Mouse (Mus musculus) heart, postnatal 25 days (tissue): ENCODE measurements around the gene Prpf3. TPM values are rescaled to one million over a fixed set of nuclear protein-coding genes. Genes with fewer than 3 reads are reported as not detected.
"Not testable (repeated sequence)": the region's sequence is repeated elsewhere in the genome, so short reads cannot be mapped to it uniquely, and the experiment has no call there.

Source experiments
- DNase-seq: peaks from one replicate; pipeline ENCODE4 v3.0.0; 2022; ENCODE audit warnings: low spot score
- intact Hi-C: fragments of 180-260 bp; cut with DNase I; formaldehyde crosslinking; loops from one replicate; pipeline ENCODE4 v1.15.1; 2025
- total RNA-seq, 2 experiments: library from RNA; stranded (reverse); gene quantifications; 2 replicates each; pipeline ENCODE4 v1.2.3; 2021

Prpf3 gene
- total RNA-seq, 2 experiments from 2014 or later: 21.1 to 23.1 TPM

DNA sequence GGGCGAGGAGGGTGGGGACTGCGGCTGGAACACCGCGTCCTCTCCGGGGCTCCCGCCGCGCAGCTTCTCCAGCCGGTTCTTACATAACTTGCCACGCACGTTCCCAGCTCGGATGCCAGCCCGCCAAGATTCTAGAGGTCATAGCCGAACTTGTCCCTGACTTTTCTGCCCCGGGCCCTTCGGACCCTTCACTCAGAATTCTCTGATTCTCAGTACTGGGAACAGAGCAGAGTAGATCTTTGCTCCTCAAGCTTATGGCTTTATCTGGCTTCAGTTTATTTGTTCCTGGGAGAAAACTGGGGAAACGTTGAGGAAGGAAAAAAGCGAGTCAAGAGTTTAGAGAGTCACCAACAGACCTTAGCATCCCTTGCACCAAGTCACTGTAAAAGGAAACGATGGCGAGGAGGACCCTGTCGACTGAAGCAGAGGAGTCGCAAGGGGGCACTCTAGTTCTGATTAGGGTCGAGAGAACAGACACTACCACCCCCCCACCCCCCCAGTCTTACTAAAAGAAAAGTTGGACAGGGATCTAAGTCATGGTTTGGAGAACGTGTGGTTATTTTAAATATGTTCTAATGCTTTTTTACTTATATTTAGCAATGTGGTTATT, 27.2 kb upstream of the Prpf3 start:
- intact Hi-C loops: loop anchor here (1.0 to 10.0 kb wide), 2 partner anchors 23 to 172 kb away; partner anchors contain the start of gene Vps45
- peak; percentile 45 for DNase-seq

DNA sequence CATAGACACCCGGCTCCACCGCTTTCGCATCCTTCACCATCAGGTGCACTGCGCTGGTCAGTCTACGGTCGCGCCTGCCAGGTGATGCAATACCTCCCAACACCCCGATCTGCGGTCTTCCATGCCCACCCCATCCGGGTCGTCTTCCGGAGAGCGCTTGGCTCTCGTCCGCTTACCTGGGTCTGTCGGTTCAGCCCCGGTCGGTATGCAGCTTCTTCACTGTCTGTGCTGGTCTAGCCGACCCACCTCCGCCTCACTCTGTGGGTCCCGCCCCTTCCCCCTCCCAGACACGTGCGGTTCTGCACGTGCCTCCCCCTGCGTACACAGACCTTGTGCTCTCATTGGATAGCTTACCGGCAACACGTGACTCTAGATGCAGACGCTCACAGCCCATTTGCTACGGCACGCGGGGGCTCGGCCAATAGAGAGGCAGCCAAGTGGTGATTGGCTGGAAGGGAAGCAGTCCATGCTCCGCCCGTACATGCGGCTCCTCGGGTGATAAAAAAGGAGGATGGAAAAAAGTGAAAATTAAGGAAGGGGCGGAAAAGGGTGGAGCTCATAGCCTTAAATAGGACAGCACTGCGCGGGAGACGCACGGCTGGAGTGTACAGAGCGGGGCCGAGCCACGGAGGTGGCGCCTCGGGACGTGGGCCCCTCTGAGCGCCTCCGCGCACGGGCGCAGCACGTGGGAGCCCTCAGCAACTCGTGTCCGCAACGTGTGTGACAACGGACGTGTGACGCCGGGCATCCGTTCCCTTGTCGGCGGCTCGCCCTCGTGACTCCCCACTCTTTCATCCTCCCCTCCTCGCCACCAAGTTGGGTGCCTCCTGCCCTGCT, 26.5 kb upstream of the Prpf3 start, which contains the start of gene Ciart:
Gene Ciart, minus strand, starts transcription at position 273 of the 837 bp plus-strand sequence.
- DNase-seq: peak; percentile 96
- intact Hi-C loops: loop anchor here (10.0 kb wide), 1 partner anchor 173 kb away; the partner anchor contains the start of gene Vps45

DNA sequence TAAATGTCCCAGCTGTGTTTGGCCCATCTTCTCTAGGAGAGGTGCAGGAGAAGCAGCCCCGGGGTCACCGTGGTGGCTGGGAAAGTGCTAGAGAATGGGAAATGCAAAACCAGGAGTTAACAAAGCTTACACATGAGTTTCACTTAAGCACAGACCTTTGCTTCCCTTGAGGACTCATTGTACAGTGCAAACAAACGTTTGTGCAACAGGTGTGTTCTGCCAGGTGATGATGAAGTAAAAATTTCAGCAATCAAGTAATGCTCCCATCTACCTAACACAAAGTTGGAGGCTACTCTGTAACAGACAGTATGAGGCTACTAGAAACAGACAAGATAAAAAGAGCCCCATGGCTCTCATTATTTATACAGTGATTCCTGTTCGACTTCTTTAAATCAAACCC, 23.4 kb upstream of the Prpf3 start:
- no peak for DNase-seq
- intact Hi-C loops: no loop called here

DNA sequence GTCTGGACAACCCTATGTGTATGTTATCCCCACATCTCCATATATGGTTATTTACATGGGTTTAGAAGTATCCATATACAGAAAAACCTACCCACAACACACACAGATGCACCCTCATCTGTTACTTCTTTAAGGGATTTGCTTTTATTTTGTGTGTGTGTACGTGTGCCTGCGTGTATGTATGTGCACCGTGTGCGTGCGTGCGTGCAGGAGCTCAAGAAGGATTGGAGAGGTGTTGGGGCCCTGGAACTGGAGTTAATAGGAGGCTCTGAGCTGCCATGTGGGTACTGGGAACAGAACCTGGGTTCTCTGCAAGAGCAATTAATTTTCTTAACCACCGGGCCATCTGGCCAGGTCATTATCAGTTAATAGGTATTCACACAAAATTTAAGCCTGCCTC, 16.4 kb upstream of the Prpf3 start:
- intact Hi-C loops: no loop called here
- no peak for DNase-seq

DNA sequence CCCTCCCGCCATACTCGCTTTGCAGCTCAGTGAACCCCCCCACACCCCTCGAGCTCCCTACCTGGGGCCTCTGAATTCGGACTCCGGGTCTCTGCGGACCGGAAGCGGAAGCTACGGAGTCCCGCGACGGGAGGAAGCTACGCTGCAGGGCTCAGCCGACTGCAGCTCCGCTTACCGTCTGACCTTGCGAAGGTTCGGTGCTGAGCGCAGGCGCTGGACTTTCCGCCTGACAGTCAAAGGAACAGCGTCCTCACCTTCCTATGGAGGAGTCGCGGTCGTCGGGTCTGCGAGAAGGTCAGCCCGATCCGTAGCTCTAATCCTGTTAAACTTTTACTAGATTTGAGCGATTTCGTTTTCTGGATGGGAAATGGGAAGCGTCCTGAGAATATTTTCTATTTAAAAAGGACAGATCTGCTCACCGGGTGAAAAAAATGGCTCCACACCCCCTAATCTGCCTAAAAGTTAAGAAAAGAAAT, 15.7 kb upstream of the Prpf3 start, which contains the start of gene Mrps21:
Gene Mrps21, minus strand, starts transcription at position 128 of the 476 bp plus-strand sequence.
- intact Hi-C loops: no loop called here
- peak; percentile 74 for DNase-seq

DNA sequence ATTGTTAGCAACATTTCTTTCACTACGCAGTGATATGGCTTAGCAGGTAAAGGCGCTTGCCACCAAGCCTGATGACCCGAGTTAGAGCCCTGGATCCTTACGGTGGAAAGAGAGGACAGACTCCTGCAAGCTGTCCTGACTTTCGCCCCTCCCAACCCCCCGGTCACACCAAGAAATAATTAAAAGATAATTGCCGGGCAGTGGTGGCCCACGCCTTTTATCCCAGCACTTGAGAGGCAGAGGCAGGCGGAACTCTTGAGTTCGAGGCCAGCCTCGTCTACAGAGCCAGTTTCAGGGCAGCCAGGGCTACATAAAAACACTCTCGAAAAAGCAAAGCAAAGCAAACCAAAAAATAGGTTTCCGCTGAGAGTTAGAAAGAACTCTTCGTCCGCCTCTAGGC, 15.3 kb upstream of the Prpf3 start:
- intact Hi-C loops: no loop called here
- no peak for DNase-seq

DNA sequence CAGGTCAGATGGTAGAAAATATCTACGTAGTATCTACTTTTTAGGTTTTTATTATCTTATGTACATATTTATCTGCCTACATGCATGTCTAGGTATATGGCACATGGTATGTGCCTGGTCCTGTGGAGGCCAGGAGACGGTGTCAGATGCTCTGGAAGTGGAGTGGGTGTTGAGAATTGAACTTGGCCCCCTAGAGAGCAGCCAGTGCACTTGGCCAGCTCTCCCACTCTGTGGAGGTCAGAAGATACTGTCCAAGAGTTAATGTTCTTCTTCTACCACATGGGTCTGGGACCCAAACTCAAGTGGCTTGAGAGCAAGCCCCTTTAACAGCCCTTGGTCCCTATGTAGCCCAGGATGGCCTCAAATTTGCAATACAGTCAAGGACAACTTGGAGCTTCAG, 11.7 kb upstream of the Prpf3 start:
- no peak for DNase-seq
- intact Hi-C loops: loop anchor here (5.0 kb wide), 1 partner anchor 90 kb away; no protein-coding TSS in a partner anchor

DNA sequence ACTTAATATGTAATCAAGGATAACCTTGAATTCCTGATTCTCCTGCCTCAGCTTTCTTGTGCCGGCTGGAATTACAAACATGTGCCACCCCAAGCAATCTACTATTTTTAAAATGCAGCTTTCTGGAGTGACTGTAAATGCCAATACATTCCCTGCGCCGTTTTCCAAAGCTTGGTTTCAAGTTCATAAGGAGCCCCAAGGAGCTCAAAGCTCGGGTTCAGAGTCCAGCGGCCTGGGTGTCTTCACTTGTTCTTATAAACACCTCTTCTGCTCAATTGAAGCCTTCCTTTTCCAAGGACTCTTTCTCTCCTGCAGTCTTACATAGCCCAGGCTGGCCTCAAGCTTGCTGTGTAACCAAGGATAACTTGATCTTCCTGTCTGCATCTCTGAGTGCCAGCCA, 10.4 kb upstream of the Prpf3 start:
- no peak for DNase-seq
- intact Hi-C loops: loop anchor here (5.0 kb wide), 1 partner anchor 91 kb away; no protein-coding TSS in a partner anchor

DNA sequence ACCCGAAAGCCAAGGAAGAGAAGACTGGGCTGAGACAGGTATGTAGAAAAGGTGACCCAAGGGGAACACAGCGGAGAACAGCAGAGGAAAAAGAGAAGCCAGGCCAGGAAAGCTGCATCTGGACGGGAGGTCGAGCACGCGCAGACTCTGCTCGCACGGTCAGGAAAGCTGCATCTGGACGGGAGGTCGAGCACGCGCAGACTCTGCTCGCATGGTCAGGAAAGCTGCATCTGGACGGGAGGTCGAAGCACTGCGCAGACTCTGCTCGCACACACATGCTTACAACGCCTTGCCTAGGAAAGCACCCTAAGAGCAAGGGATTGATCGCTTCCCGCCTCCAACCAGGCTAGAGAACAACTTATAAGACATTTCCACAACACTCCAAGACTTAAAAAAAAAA, 9.9 kb upstream of the Prpf3 start:
- no peak for DNase-seq
- intact Hi-C loops: loop anchor here (5.0 kb wide), 1 partner anchor 92 kb away; no protein-coding TSS in a partner anchor

DNA sequence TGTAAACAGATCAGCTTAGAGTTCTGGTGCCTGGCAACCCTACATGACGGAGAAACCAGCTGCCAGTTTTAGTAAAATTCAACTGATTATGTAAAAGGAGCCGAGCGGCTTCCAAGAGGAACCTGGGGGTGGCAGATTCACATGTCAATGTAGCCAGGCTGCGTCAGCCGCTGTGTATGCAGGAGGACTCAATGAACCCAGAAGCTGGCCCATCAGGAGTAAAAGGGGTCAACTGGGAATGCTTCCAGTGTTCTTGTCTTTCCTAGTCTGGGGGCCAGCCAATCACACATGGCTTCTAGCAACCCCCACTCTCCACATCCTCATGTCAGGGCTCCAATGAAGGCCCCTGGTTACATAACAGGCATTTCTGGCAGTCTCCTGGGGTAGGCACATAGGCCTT, 9.4 kb upstream of the Prpf3 start:
- intact Hi-C loops: loop anchor here (5.0 kb wide), 1 partner anchor 92 kb away; no protein-coding TSS in a partner anchor
- peak; percentile 24 for DNase-seq

DNA sequence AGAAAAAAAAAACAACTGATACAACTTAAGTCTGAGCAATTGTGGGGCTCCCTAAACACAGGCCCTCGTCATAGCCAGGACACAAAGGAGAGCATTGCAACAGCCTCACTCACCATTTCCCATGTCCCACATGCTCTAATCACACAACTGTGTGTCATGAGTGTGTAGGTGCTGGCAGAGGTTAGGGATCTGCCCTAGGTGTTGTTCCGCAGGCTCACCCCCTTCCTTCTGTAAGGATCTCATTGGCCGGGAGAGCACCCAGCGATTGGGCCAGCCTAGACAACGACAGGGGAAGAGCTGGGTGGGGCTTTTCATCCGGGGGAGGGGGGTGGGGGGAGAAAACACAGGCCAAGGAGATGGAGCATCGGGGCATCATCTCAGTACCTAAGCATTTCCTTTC, 7.9 kb upstream of the Prpf3 start:
- intact Hi-C loops: no loop called here
- DNase-seq: no peak

DNA sequence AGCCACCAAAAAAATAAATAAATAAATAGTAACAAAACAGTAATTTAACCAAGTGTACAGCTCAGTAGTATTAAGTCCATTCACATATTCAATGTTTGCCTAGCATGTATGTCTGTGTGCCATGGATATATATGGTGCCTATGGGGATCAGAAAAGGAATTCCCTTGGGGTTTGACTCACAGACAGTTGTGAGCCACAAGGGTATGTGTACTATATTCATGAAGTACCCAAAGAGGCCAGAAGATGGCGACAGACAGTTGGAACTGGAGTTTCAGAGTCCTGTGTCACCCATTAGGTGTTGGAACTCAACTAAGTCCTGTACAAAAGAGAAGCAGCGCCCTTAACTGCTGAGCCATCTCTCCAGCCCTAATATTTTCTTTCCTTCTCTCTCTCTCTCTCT, 6.1 kb upstream of the Prpf3 start:
- DNase-seq: peak; percentile 26
- intact Hi-C loops: loop anchor here (2.0 kb wide), 2 partner anchors 45 to 191 kb away; no protein-coding TSS in a partner anchor

DNA sequence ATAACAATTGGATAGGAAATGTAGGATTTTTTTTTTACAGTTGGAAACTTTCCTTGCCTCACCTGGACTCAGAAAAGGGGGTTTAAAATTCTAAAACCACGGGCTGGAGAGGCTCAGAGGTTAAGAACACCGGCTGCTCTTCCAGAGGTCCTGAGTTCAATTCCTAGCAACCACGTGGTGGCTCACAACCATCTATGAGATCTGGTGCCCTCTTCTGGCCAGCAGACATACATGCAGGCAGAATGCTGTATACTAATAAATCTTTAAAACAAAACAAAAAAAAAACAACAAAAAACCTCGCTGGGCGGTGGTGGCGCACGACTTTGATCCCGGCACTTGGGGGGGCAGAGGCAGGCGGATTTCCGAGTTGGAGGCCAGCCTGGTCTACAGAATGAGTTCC, 5.5 kb upstream of the Prpf3 start:
- intact Hi-C loops: loop anchor here (2.0 kb wide), 2 partner anchors 46 to 192 kb away; no protein-coding TSS in a partner anchor
- DNase-seq: no peak

DNA sequence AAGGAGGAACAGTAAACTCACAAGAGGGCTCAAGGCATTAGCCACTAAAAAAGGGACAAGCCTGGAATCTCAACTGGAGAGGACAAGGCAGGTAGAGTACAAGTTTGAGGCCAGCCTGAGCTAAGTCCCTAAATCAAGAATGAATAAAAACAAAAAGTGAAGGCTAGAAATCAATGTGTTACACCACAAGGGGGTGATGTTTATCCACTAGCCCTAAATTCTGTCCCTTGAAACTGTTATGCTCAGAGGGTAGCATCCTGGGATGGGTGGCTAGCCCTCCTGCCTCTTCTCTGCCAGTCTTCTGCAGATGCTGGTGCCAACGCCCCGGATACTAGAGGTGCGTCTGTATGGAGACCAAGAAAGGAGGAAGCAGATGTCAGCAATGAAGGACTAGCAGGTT, 4.6 kb upstream of the Prpf3 start:
- intact Hi-C loops: loop anchor here (2.0 kb wide), 2 partner anchors 46 to 192 kb away; no protein-coding TSS in a partner anchor
- no peak for DNase-seq

DNA sequence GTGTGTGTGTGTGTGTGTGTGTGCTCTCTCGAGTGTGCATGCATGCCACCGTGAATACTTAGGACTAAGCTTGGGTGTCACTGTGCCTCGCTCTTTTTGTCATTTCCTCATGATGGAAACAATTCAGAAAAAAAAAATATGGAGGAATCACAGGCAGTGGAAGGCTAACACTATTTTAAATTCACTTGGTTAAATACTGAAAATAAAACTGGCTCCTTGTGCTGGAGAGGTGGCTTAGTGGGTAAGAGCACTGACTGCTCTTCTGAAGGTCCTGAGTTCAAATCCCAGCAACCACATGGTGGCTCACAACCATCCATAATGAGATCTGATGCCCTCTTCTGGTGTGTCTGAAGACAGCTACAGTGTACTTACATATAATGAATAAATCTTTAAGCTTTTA, 2.6 kb upstream of the Prpf3 start:
- intact Hi-C loops, DNase-seq: not testable (repeated sequence)

DNA sequence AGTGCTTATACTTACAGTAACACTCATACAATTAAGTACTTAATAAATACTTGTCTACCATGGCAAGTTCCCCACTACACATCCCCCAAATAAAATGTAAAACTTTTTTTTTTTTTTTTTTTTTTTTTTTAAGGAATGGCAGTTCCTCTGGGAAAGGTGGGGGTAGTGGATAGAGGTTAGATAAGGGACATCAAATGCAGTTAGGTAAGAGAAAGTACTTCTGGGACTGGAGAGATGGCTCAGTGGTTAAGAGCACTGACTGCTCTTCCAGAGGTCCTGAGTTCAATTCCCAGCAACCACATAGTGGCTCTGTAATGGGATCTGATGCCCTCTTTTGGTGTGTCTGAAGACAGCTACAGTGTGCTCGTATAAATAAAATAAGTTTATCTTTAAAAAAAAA, 1.4 kb upstream of the Prpf3 start:
- DNase-seq, intact Hi-C loops: not testable (repeated sequence)

DNA sequence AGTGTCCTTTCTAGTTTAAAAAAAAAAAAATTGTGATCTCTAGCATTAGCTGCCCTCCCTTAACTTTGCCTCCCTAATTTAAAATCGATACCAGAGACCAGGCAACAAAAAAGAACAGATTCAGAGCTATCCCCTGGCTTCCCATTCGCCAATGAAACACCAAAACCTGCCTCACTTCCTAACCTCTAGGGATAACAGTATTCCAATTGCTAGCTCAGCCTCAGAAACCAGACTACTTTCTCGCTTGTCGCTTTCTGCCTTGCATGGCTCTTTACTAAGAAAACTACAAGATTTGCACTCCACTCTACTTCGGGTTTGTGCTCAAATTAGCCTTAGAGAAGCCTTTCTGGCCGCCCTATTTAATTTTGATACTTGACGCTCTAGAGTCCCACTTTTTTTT, 430 bp upstream of the Prpf3 start:
- intact Hi-C loops: no loop called here

DNA sequence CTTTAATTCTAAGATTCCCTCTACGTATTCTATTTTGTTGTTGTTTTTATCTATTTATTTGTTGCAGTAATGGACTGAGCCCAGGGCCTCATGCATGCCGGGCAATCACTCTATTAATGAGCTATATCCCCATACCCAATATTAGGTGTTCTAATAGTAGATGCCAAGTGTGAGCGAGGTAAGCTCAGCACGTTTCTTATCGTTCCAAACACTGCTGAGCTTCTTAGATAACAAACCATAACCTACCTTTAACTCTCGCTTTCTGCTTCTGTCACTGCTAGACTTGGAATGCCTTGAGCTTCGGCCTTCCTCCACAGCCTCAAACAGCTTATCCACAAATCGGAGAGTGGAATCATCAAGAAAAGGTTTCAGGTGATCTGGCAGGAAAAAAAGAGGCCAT, 4.4 kb downstream of the Prpf3 start:
- DNase-seq: no peak
- intact Hi-C loops: no loop called here

More for the DNA sequence above, 430 bp upstream of the Prpf3 start:
- no peak for DNase-seq

DNA sequence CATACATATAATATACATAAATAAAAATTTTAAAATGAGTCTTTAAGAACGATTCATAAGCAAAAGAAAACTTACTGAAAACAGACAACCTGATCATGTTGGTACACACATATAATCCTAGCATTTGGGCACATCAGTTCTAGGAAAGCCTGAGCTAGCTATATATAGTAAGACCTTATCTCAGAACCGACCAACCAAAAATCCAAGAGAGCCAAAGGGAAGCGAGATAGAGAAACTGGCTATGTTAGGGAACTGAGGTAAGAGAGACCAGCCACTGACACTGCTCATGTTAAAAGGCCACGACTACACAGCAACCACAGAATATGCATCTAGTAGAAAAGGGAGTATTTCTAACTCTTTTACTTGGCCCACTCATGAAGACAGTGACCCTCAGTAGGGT, 5.1 kb downstream of the Prpf3 start:
- intact Hi-C loops: no loop called here
- DNase-seq: no peak

DNA sequence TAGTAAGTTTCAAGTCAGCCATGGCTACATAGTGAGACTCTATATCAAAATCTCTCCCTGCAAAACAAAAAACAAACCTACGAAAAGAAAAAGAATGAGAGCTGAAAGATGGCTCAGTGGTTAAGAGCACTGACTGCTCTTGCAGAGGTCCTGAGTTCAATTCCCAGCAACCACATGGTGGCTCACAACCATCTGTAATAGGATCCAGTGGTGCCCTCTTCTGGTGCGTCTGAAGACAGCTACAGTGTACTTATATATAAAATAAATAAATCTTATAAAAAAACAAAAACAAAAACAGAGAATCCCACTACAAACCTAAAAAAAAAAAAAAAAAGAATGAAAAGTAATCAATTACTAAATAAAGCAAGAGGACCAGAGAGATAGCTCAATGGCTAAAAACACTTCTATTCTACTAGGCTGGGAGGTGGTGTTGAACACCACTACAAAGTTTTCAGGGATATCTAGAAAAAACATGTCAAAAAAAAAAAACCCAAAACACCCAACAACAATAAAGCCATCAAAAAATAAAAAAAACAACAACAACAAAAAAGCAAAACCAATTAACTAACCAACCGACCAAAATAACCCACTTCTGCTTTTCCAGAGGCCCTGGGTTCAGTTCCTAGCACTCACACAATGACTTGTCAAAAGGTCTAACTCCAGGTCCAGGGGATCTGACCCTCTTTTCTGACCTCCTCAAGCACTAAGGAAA, 13.0 kb downstream of the Prpf3 start:
- no peak for DNase-seq
- intact Hi-C loops: loop anchor here (5.0 to 10.0 kb wide), 2 partner anchors 70 to 328 kb away; no protein-coding TSS in a partner anchor
